Mouse (Mus musculus): ENCODE measurements at regions not wholly inside any gene's neighbourhood (a gene's known extent, or its start where the extent isn't known, plus 50 kb on each side); places are given as distances from the start of the nearest gene placed in this dataset.

- no peaks in the 10 kb centered on the region for H3K27me3 ChIP-seq (ENCODE audit: control insufficient read depth, insufficient read depth, low read length)
- no peaks in the 10 kb centered on the region for H3K4me1 ChIP-seq (replicated peaks; ENCODE audit: control insufficient read depth, insufficient read depth, low read length)
- ATAC-seq (ENCODE audit: low FRiP score), result no peak
- H3K9ac ChIP-seq (ENCODE audit: low read depth, low read length), result no peak overlapping the region
- no peak overlapping the region for H3K27ac ChIP-seq (ENCODE audit: low read depth, low read length)
- H3K36me3 ChIP-seq (ENCODE audit: control insufficient read depth, insufficient read depth, low read length), result no peaks in the 10 kb centered on the region
- no peaks in the 10 kb centered on the region for H3K9me3 ChIP-seq (ENCODE audit: control insufficient read depth, low read length)
- H3K4me3 ChIP-seq (ENCODE audit: low read depth, low read length), result no peak overlapping the region
- DNase-seq (ENCODE audit: low spot score), result no peak
- H3K4me2 ChIP-seq (replicated peaks; ENCODE audit: low read depth, low read length), result no peak overlapping the region
These were observed 161.2 kb downstream of the Diras2 start for GRCm38 (mm10) chr13:52369851-52370250.

DNA sequence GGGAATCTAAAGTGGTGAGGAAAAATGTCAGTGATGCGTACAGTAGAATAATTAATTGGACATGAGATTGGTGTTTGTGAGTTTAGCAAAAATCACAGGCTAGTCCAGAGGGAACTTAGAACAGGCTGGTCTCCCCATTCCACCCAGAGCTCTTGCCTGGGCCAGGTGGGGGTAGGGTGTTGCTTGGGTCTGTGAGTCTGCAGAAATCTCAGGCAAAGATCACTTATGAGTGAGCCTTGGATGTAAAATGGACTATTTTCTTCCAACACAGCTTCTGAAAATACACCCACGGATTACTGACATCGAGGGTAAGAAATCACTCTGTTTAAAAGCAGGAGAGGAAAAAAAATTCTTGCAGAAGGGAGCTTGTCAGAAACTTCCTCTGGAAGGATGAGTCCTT, 159.1 kb downstream of the Diras2 start:
- no peak overlapping the region for H3K27ac ChIP-seq (ENCODE audit: low read depth, low read length)
- H3K4me1 ChIP-seq (replicated peaks; ENCODE audit: control insufficient read depth, insufficient read depth, low read length), result no peaks in the 10 kb centered on the region
- no peak overlapping the region for H3K9ac ChIP-seq (ENCODE audit: low read depth, low read length)
- H3K27me3 ChIP-seq (ENCODE audit: control insufficient read depth, insufficient read depth, low read length), result no peaks in the 10 kb centered on the region
- no peak overlapping the region for H3K4me3 ChIP-seq (ENCODE audit: low read depth, low read length)
- no peaks in the 10 kb centered on the region for H3K9me3 ChIP-seq (ENCODE audit: control insufficient read depth, low read length)
- DNase-seq (ENCODE audit: low spot score), result no peak
- no peak overlapping the region for H3K4me2 ChIP-seq (replicated peaks; ENCODE audit: low read depth, low read length)
- H3K36me3 ChIP-seq (ENCODE audit: control insufficient read depth, insufficient read depth, low read length), result no peaks in the 10 kb centered on the region
- 91% methylated on average over 3 of the region's 3 CpGs for WGBS
- no peak for ATAC-seq (ENCODE audit: low FRiP score)

- no peaks in the 10 kb centered on the region for H3K27me3 ChIP-seq (ENCODE audit: control insufficient read depth, insufficient read depth, low read length)
- no peaks in the 10 kb centered on the region for H3K9me3 ChIP-seq (ENCODE audit: control insufficient read depth, low read length)
- no peaks in the 10 kb centered on the region for H3K36me3 ChIP-seq (ENCODE audit: control insufficient read depth, insufficient read depth, low read length)
- H3K27ac ChIP-seq (ENCODE audit: low read depth, low read length), result no peak overlapping the region
- no peak overlapping the region for H3K4me2 ChIP-seq (replicated peaks; ENCODE audit: low read depth, low read length)
- no peak for DNase-seq (ENCODE audit: low spot score)
- no peak overlapping the region for H3K9ac ChIP-seq (ENCODE audit: low read depth, low read length)
- no peaks in the 10 kb centered on the region for H3K4me1 ChIP-seq (replicated peaks; ENCODE audit: control insufficient read depth, insufficient read depth, low read length)
- H3K4me3 ChIP-seq (ENCODE audit: low read depth, low read length), result no peak overlapping the region
- WGBS, result 87% methylated on average over 3 of the region's 3 CpGs
- no peak for ATAC-seq (ENCODE audit: low FRiP score)
These were observed 156.3 kb downstream of the Diras2 start for GRCm38 (mm10) chr13:52374781-52375180.

GRCm38 (mm10) chr13:52378236-52378635, 152.8 kb downstream of the Diras2 start:
- Histone ChIP-seq H3K27ac (ENCODE audit: low read depth, low read length) (no peak overlapping the region), H3K9me3 (ENCODE audit: control insufficient read depth, low read length) (no peaks in the 10 kb centered on the region), H3K4me3 (ENCODE audit: low read depth, low read length) (no peak overlapping the region), H3K4me1 (replicated peaks; ENCODE audit: control insufficient read depth, insufficient read depth, low read length) (no peaks in the 10 kb centered on the region), H3K36me3 (ENCODE audit: control insufficient read depth, insufficient read depth, low read length) (no peaks in the 10 kb centered on the region), H3K27me3 (ENCODE audit: control insufficient read depth, insufficient read depth, low read length) (no peaks in the 10 kb centered on the region), H3K4me2 (replicated peaks; ENCODE audit: low read depth, low read length) (no peak overlapping the region), H3K9ac (ENCODE audit: low read depth, low read length) (no peak overlapping the region)
- DNase-seq (ENCODE audit: low spot score) (no peak), ATAC-seq (ENCODE audit: low FRiP score) (no peak)
- WGBS, result 45% methylated on average over 1 of the region's 1 CpGs

DNA sequence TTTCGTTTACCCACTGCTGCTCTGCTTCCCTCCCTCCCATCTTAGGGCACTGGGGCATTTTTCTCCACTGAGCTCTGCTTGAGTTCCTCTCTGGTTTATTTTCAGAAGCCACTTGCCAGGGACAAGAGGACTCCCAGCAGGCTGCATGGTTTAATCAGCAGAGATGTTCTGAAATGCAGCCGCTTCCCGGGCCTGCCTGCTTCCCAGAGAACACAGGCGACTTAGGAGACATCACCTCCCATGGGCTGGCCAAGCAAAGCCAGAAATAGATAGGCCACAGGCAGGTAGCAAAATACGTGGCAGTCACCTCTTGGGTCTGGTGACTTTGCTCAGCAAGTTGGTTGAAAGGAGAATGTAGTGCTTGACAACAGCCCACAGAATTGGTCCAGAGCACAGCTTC, 141.8 kb downstream of the Diras2 start:
- Histone ChIP-seq H3K9ac (ENCODE audit: low read depth, low read length) (no peak overlapping the region), H3K4me1 (replicated peaks; ENCODE audit: control insufficient read depth, insufficient read depth, low read length) (no peaks in the 10 kb centered on the region), H3K4me2 (replicated peaks; ENCODE audit: low read depth, low read length) (no peak overlapping the region), H3K9me3 (ENCODE audit: control insufficient read depth, low read length) (no peaks in the 10 kb centered on the region), H3K27me3 (ENCODE audit: control insufficient read depth, insufficient read depth, low read length) (no peaks in the 10 kb centered on the region), H3K27ac (ENCODE audit: low read depth, low read length) (no peak overlapping the region), H3K36me3 (ENCODE audit: control insufficient read depth, insufficient read depth, low read length) (no peaks in the 10 kb centered on the region), H3K4me3 (ENCODE audit: low read depth, low read length) (no peak overlapping the region)
- ATAC-seq (ENCODE audit: low FRiP score), result no peak
- no peak for DNase-seq (ENCODE audit: low spot score)
- WGBS, result 89% methylated on average over 5 of the region's 5 CpGs

- ATAC-seq (ENCODE audit: low FRiP score) (no peak), DNase-seq (ENCODE audit: low spot score) (no peak)
- Histone ChIP-seq H3K4me1 (replicated peaks; ENCODE audit: control insufficient read depth, insufficient read depth, low read length) (no peaks in the 10 kb centered on the region), H3K36me3 (ENCODE audit: control insufficient read depth, insufficient read depth, low read length) (no peaks in the 10 kb centered on the region), H3K4me3 (ENCODE audit: low read depth, low read length) (no peak overlapping the region), H3K4me2 (replicated peaks; ENCODE audit: low read depth, low read length) (no peak overlapping the region), H3K9me3 (ENCODE audit: control insufficient read depth, low read length) (no peaks in the 10 kb centered on the region), H3K27me3 (ENCODE audit: control insufficient read depth, insufficient read depth, low read length) (no peaks in the 10 kb centered on the region), H3K27ac (ENCODE audit: low read depth, low read length) (no peak overlapping the region), H3K9ac (ENCODE audit: low read depth, low read length) (no peak overlapping the region)
- WGBS, result 86% methylated on average over 8 of the region's 8 CpGs
These were observed 135.3 kb downstream of the Diras2 start for GRCm38 (mm10) chr13:52395786-52396185.

DNA sequence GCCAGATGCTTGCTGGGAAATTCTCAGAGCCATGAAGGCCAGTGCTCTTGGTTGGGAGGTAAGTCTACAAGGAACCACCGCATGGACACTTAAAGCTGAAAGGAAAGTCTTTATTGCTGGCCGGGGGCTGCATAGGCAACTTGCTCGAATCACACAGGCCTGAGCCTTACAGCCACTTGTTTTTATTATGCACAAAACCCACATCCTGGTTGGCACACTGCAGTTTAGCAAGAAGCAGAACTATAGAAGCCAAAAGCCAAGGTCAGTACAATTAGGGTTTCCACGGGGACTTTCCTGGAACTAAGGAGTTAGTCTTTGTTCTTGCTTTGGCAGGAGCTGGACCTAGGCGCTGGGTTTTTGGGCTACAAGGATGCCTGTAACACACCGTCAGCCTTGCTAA, 132.7 kb downstream of the Diras2 start:
- Histone ChIP-seq H3K36me3 (ENCODE audit: control insufficient read depth, insufficient read depth, low read length) (no peaks in the 10 kb centered on the region), H3K9me3 (ENCODE audit: control insufficient read depth, low read length) (no peaks in the 10 kb centered on the region), H3K27ac (ENCODE audit: low read depth, low read length) (no peak overlapping the region), H3K9ac (ENCODE audit: low read depth, low read length) (no peak overlapping the region), H3K4me1 (replicated peaks; ENCODE audit: control insufficient read depth, insufficient read depth, low read length) (no peaks in the 10 kb centered on the region), H3K4me2 (replicated peaks; ENCODE audit: low read depth, low read length) (no peak overlapping the region), H3K4me3 (ENCODE audit: low read depth, low read length) (no peak overlapping the region), H3K27me3 (ENCODE audit: control insufficient read depth, insufficient read depth, low read length) (no peaks in the 10 kb centered on the region)
- 87% methylated on average over 6 of the region's 6 CpGs for WGBS
- no peak for ATAC-seq (ENCODE audit: low FRiP score)
- no peak for DNase-seq (ENCODE audit: low spot score)

DNA sequence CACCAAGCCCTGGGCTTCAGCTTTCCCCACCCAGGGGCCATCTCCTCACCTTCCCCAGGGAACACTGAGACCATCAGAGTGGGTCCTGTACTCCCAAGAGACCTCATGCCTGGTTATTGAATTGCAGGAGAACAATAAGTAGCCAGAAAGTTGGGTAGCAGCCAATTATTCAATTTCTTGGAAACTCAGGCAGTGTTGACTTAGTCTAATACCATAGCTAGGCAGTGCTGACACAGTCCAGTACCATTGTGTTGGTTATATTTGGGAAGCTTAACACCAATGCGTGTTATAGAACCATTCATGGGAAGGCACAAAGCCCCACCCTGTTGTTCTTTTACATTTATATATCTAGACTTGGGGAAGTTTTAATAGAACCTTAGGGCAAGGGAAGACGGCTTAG, 131.9 kb downstream of the Diras2 start:
- WGBS, result 91% methylated on average over 2 of the region's 2 CpGs
- H3K4me1 ChIP-seq (replicated peaks; ENCODE audit: control insufficient read depth, insufficient read depth, low read length), result no peaks in the 10 kb centered on the region
- no peak overlapping the region for H3K9ac ChIP-seq (ENCODE audit: low read depth, low read length)
- no peaks in the 10 kb centered on the region for H3K9me3 ChIP-seq (ENCODE audit: control insufficient read depth, low read length)
- H3K36me3 ChIP-seq (ENCODE audit: control insufficient read depth, insufficient read depth, low read length), result no peaks in the 10 kb centered on the region
- H3K4me2 ChIP-seq (replicated peaks; ENCODE audit: low read depth, low read length), result no peak overlapping the region
- ATAC-seq (ENCODE audit: low FRiP score) (no peak), DNase-seq (ENCODE audit: low spot score) (no peak)
- H3K27me3 ChIP-seq (ENCODE audit: control insufficient read depth, insufficient read depth, low read length), result no peaks in the 10 kb centered on the region
- H3K4me3 ChIP-seq (ENCODE audit: low read depth, low read length), result no peak overlapping the region
- no peak overlapping the region for H3K27ac ChIP-seq (ENCODE audit: low read depth, low read length)

- ATAC-seq (ENCODE audit: low FRiP score), result no peak
These were observed 127.3 kb downstream of the Diras2 start for GRCm38 (mm10) chr13:52403805-52404204.

More at GRCm38 (mm10) chr13:52403805-52404204, 127.3 kb downstream of the Diras2 start:
- H3K4me3 ChIP-seq (ENCODE audit: low read depth, low read length), result no peak overlapping the region
- no peaks in the 10 kb centered on the region for H3K36me3 ChIP-seq (ENCODE audit: control insufficient read depth, insufficient read depth, low read length)
- no peaks in the 10 kb centered on the region for H3K9me3 ChIP-seq (ENCODE audit: control insufficient read depth, low read length)
- H3K4me1 ChIP-seq (replicated peaks; ENCODE audit: control insufficient read depth, insufficient read depth, low read length), result no peaks in the 10 kb centered on the region
- no peak overlapping the region for H3K27ac ChIP-seq (ENCODE audit: low read depth, low read length)
- 80% methylated on average over 3 of the region's 3 CpGs for WGBS
- no peak overlapping the region for H3K9ac ChIP-seq (ENCODE audit: low read depth, low read length)
- DNase-seq (ENCODE audit: low spot score), result no peak
- no peaks in the 10 kb centered on the region for H3K27me3 ChIP-seq (ENCODE audit: control insufficient read depth, insufficient read depth, low read length)
- no peak overlapping the region for H3K4me2 ChIP-seq (replicated peaks; ENCODE audit: low read depth, low read length)

Data from hindbrain, embryonic 11.5 days (tissue).